ENCODE assay signal across 38 mouse cellular contexts in the genomic region with DNA sequence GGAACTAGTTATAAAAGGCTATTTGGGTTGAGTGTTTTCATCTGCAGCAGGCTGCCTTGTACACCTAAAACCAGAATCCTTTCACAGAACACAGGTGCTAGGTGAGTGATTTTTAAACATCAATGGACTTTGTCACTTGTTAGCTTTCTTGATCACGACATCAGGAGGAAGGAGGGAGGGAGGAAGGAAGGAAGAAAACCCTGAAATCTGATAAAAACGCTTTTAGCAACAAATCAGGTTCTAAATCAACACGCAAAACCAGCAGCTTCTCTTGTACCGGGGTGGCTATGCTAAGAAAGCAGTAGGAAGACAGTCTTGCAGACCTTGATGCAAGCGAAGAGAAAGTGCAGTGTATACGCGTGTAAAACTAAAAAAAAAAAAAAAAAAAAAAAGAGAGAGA. TPM values are rescaled to one million over a fixed set of nuclear protein-coding genes. Genes with fewer than 3 reads are reported as not detected.
"Had no signal": no experiment of that assay in that cellular context is flagged by ENCODE, and none has a peak within 500 bp of the region (broad histone marks: within the 10 kb centered on the region; RNA-seq: fewer than 3 reads in every experiment).

No protein-coding gene starts in this region.

- ATAC-seq: hindbrain, embryonic 16.5 days; intestine, embryonic 16.5 days had no signal

- DNase-seq: gastrocnemius, adult 2 months; heart, postnatal 4 days; kidney, adult 11 months; kidney, adult 2 months; kidney, adult 9 months; kidney, postnatal 14 days; kidney, postnatal 36 days; layer of hippocampus, adult 9-11 months; liver; liver, embryonic 13.5 days had no signal

RNA-seq across cellular contexts. Expression of a gene that starts 12.0 kb away (rescaled TPM):
- total RNA-seq: gastrocnemius, adult 2 months; gastrocnemius, postnatal 25 days; gastrocnemius, postnatal 4 days; granulocyte monocyte progenitor cell, adult 5-6 weeks; heart, adult 2 months; heart, postnatal 10 days; heart, postnatal 25 days; heart, postnatal 4 days; layer of hippocampus, adult 18-20 months; layer of hippocampus, adult 8-10 months; layer of hippocampus, postnatal 14 days; layer of hippocampus, postnatal 36 days; left cerebral cortex, adult 18-20 months; left cerebral cortex, adult 8-10 months; left cerebral cortex, postnatal 14 days; left cerebral cortex, postnatal 36 days had no signal
- polyA plus RNA-seq: heart, adult 2 months; heart, embryonic 10.5 days; heart, embryonic 12.5 days; heart, embryonic 14.5 days; hindbrain, embryonic 10.5 days; hindbrain, embryonic 12.5 days; hindbrain, embryonic 14.5 days; hindbrain, embryonic 16.5 days; kidney, embryonic 15.5 days; kidney, postnatal 0 days; limb, embryonic 10.5 days; limb, embryonic 12.5 days; liver, embryonic 11.5 days; liver, embryonic 13.5 days had no signal

RNA-seq across cellular contexts. Expression of a gene that starts 56.5 kb away (rescaled TPM):
- total RNA-seq: granulocyte monocyte progenitor cell, adult 5-6 weeks had no signal
- polyA plus RNA-seq: hindbrain, embryonic 14.5 days; hindbrain, embryonic 16.5 days; intestine, embryonic 14.5 days had no signal
